Mouse (Mus musculus): ENCODE data around the gene Rab44. TPM values are rescaled to one million over a fixed set of nuclear protein-coding genes. Genes with fewer than 3 reads are reported as not detected.

Gene Rab44
- polyA plus RNA-seq, 1 experiment from 2014 or later = 6.3 TPM

DNA sequence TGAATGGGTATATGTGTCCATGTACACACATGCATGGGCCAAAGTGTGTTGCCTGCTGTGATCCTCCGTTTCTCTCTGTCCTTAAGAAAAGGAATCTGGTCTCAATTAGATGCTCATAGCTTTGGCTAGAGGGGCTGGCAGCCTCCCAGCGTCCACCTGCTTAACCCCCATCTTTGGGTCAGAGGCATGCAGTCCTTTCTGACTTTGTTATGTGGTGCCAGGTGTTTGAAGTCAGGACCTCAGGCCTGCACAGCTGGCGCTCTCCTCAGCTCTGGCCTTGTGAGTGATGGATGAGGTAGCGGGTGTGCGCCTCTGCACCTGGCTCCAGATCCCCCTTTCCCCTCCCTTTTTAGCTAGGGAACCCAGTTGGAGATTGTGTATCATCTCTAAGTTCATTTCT lies 4.1 kb downstream of the Rab44 start:
- H3K4me3 ChIP-seq (ENCODE audit: low read depth, low read length) = no peak overlapping the region

DNA sequence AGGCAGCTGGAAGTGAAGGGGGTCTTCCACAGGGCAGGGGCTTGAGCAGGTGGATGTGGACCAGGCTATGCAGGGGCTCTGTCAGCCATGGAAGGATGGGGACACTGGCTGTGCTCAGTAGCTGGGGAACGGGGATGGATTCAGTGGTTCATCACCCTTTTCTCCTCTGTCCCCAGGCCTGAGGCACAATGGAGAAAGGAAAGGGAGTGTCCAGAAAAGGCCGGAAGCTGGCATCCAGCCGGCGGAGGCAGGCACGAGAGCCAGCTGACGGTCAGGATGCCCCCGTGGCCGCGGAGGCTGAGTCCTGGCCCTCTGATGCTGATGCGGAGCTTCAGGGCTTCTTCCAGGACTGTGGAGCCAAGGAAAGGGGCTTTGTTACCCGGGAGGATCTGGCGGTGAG lies 6.7 kb downstream of the Rab44 start:
- 86% methylated on average over 12 of the region's 12 CpGs for WGBS (ENCODE audit: insufficient replicate concordance)
- Histone ChIP-seq H3K9ac (replicated peaks) (no peak overlapping the region), H3K4me3 (ENCODE audit: low read depth, low read length) (no peak overlapping the region), H3K27ac (ENCODE audit: low read depth) (no peak overlapping the region), H3K4me1 (ENCODE audit: insufficient read depth) (peaks cover 9% of the 10 kb centered on the region), H3K27me3 (ENCODE audit: insufficient read depth, low read length) (no peaks in the 10 kb centered on the region), H3K36me3 (replicated peaks; ENCODE audit: insufficient read depth, low read length) (no peaks in the 10 kb centered on the region), H3K9me3 (ENCODE audit: low read length) (no peaks in the 10 kb centered on the region), H3K4me2 (ENCODE audit: low read depth, low read length) (no peak overlapping the region)
- no peak for ATAC-seq
- no peak for DNase-seq
- TF ChIP-seq EP300 (IDR thresholded peaks at IDR 0.05; ENCODE audit: low read depth) (no peak), CTCF (IDR thresholded peaks at IDR 0.05; ENCODE audit: low read depth) (no peak)

More for the DNA sequence above, 4.1 kb downstream of the Rab44 start:
- no peaks in the 10 kb centered on the region for H3K36me3 ChIP-seq (replicated peaks; ENCODE audit: insufficient read depth, low read length)
- peaks cover 7% of the 10 kb centered on the region for H3K4me1 ChIP-seq (ENCODE audit: insufficient read depth)
- H3K27me3 ChIP-seq (ENCODE audit: insufficient read depth, low read length) = no peaks in the 10 kb centered on the region
- no peaks in the 10 kb centered on the region for H3K9me3 ChIP-seq (ENCODE audit: low read length)
- no peak overlapping the region for H3K9ac ChIP-seq (replicated peaks)
- TF ChIP-seq CTCF (IDR thresholded peaks at IDR 0.05; ENCODE audit: low read depth) (no peak), EP300 (IDR thresholded peaks at IDR 0.05; ENCODE audit: low read depth) (no peak)
- ATAC-seq (no peak), DNase-seq (no peak)
- H3K27ac ChIP-seq (ENCODE audit: low read depth) = no peak overlapping the region
- WGBS (ENCODE audit: insufficient replicate concordance) = 67% methylated on average over 5 of the region's 5 CpGs
- no peak overlapping the region for H3K4me2 ChIP-seq (ENCODE audit: low read depth, low read length)

DNA sequence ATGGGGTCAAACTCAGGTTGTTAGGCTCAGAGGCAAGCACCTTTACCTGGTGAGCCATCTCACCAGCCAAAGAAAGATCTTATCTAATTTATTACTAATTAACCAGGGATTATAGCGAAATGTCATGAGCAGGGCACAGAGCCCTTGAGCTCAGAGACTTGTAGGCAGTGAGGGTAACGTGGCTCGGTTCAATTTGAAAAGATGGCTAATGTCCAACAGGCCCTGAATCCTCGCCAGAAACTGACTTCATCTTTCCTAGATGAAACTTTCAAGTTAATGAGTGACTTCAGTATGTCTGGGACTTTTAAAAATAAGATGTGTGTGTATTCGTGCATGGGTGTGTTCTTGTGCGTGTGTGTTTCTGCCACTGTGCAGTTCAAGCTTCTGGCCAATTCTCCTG lies 8.9 kb downstream of the Rab44 start:
- H3K36me3 ChIP-seq (replicated peaks; ENCODE audit: insufficient read depth, low read length) = no peaks in the 10 kb centered on the region
- DNase-seq (peak; percentile 76), ATAC-seq (peak; percentile 86)
- 0 out of 2 replicates have a peak, but pooled peaks cover 7% of the 10 kb centered on the region for H3K4me1 ChIP-seq (ENCODE audit: insufficient read depth)
- H3K4me3 ChIP-seq (ENCODE audit: low read depth, low read length) = no peak overlapping the region
- H3K4me2 ChIP-seq (ENCODE audit: low read depth, low read length) = peak overlapping the region; percentile 30; the same call in 1 of the 2 replicates
- H3K27me3 ChIP-seq (ENCODE audit: insufficient read depth, low read length) = no peaks in the 10 kb centered on the region
- no peak overlapping the region for H3K9ac ChIP-seq (replicated peaks)
- TF ChIP-seq EP300 (IDR thresholded peaks at IDR 0.05; ENCODE audit: low read depth) (peak; percentile 59; the same call in 1 of the 2 replicates), CTCF (IDR thresholded peaks at IDR 0.05; ENCODE audit: low read depth) (no peak)
- no peaks in the 10 kb centered on the region for H3K9me3 ChIP-seq (ENCODE audit: low read length)
- 45% methylated on average over 6 of the region's 6 CpGs for WGBS (ENCODE audit: insufficient replicate concordance)
- H3K27ac ChIP-seq (ENCODE audit: low read depth) = peak overlapping the region; percentile 41; the same call in 1 of the 2 replicates

DNA sequence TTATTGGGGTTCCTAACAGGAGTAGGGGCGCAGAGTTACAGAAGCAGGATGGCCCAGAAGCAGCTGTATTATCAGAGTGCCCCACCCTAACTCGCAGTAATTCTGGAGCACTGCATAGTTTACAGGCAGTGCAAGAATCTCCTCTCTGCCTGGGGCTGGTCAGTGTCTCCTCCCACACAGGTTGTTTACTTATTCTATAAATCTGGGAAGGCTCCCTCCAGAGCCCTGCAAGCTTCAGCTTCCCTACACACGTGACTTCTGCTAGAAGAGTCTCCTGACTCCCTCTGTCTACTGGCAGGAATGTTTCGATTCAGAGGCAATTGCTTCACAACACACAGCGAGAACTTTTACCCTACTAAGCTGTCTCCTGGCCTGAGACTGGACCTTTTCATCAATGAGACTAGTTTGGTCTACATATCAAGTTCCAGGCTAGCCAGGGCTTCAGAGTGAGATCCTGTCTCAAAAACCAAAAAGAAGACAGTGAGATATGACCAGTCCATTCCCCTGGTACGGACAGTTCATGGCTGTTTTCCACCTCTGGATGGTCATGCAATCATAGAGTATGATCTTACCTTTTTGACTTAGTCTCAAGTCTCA lies 9.7 kb downstream of the Rab44 start:
- WGBS (ENCODE audit: insufficient replicate concordance) = 54% methylated on average over 6 of the region's 6 CpGs
- ATAC-seq = peak; percentile 70

DNA sequence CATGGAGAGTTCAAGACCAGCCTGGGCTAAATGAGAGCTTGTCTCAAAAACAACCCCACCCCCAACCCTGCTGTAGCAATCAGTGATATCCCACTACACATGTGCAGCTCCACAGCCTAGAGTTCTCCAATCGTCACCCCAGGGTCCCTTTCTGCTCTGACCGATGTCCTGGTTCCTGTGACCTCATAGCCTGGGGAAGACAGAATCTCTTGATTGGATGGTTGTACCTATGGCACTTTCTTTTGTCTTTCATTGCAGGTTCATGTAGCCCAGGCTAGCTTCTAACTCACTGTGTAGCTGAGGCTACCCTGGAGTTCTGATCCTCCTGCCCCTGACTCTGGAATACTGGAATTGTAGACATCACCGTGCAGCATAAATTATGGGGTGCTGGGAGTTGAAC lies 12.6 kb downstream of the Rab44 start:
- ATAC-seq = no peak

More for the DNA sequence above, 9.7 kb downstream of the Rab44 start:
- Histone ChIP-seq H3K4me3 (ENCODE audit: low read depth, low read length) (no peak overlapping the region), H3K27me3 (ENCODE audit: insufficient read depth, low read length) (no peaks in the 10 kb centered on the region), H3K9me3 (ENCODE audit: low read length) (no peaks in the 10 kb centered on the region), H3K36me3 (replicated peaks; ENCODE audit: insufficient read depth, low read length) (no peaks in the 10 kb centered on the region), H3K9ac (replicated peaks) (no peak overlapping the region), H3K4me2 (ENCODE audit: low read depth, low read length) (peak overlapping the region; percentile 30), H3K4me1 (ENCODE audit: insufficient read depth) (0 out of 2 replicates have a peak, but pooled peaks cover 7% of the 10 kb centered on the region), H3K27ac (ENCODE audit: low read depth) (peak overlapping the region; percentile 41)
- TF ChIP-seq CTCF (IDR thresholded peaks at IDR 0.05; ENCODE audit: low read depth) (no peak), EP300 (IDR thresholded peaks at IDR 0.05; ENCODE audit: low read depth) (no peak)
- no peak for DNase-seq

DNA sequence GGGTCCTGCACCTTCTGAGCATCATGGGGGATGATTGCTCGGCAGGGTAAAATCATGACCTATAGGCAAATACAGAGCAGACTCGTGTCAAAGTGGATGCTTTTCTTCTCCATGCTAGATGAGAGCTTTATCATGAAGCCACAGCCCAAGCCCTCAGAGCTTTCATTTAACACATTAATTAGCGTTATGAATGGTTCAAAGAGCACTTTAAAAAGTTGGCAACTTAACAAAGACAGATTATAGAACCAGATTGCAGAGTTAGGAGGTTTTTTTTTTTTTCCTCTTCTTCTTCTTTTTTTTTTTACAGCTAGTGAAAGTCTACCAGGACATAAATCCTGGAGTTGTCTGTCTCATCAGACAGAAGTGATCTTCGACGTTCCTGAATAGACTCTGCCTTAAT lies 15.4 kb downstream of the Rab44 start:
- no peak for TF ChIP-seq CTCF (IDR thresholded peaks at IDR 0.05; ENCODE audit: low read depth)
- no peak for TF ChIP-seq EP300 (IDR thresholded peaks at IDR 0.05; ENCODE audit: low read depth)
- ATAC-seq = no peak
- no peaks in the 10 kb centered on the region for H3K9me3 ChIP-seq (ENCODE audit: low read length)
- H3K4me3 ChIP-seq (ENCODE audit: low read depth, low read length) = no peak overlapping the region
- no peaks in the 10 kb centered on the region for H3K27me3 ChIP-seq (ENCODE audit: insufficient read depth, low read length)
- DNase-seq = no peak
- no peak overlapping the region for H3K9ac ChIP-seq (replicated peaks)
- peaks cover 2% of the 10 kb centered on the region; the same call in 1 of the 2 replicates for H3K4me1 ChIP-seq (ENCODE audit: insufficient read depth)
- no peak overlapping the region for H3K27ac ChIP-seq (ENCODE audit: low read depth)
- no peaks in the 10 kb centered on the region for H3K36me3 ChIP-seq (replicated peaks; ENCODE audit: insufficient read depth, low read length)
- no peak overlapping the region for H3K4me2 ChIP-seq (ENCODE audit: low read depth, low read length)
- WGBS (ENCODE audit: insufficient replicate concordance) = 62% methylated on average over 5 of the region's 5 CpGs

More for the DNA sequence above, 12.6 kb downstream of the Rab44 start:
- H3K9ac ChIP-seq (replicated peaks) = no peak overlapping the region
- H3K27ac ChIP-seq (ENCODE audit: low read depth) = no peak overlapping the region
- no peaks in the 10 kb centered on the region for H3K9me3 ChIP-seq (ENCODE audit: low read length)
- H3K4me2 ChIP-seq (ENCODE audit: low read depth, low read length) = no peak overlapping the region
- no peaks in the 10 kb centered on the region for H3K27me3 ChIP-seq (ENCODE audit: insufficient read depth, low read length)
- no peak for DNase-seq
- TF ChIP-seq EP300 (IDR thresholded peaks at IDR 0.05; ENCODE audit: low read depth) (no peak), CTCF (IDR thresholded peaks at IDR 0.05; ENCODE audit: low read depth) (no peak)
- no peak overlapping the region for H3K4me3 ChIP-seq (ENCODE audit: low read depth, low read length)
- 78% methylated on average over 3 of the region's 3 CpGs for WGBS (ENCODE audit: insufficient replicate concordance)
- no peaks in the 10 kb centered on the region for H3K36me3 ChIP-seq (replicated peaks; ENCODE audit: insufficient read depth, low read length)
- H3K4me1 ChIP-seq (ENCODE audit: insufficient read depth) = 0 out of 2 replicates have a peak, but pooled peaks cover 7% of the 10 kb centered on the region
